Mouse (Mus musculus) intestine, embryonic 14.5 days (tissue): ENCODE measurements at regions not wholly inside any gene's neighbourhood (a gene's known extent, or its start where the extent isn't known, plus 50 kb on each side); places are given as distances from the start of the nearest gene placed in this dataset.
"Not testable (repeated sequence)": the region's sequence is repeated elsewhere in the genome, so short reads cannot be mapped to it uniquely, and the experiment has no call there.

Experiments
- ATAC-seq: fragments of 200-750 bp; cut with Nextera tagmentation; replicated peaks from 2 replicates; pipeline ENCODE4 v1.8.0; 2017; ENCODE audit warnings: low read depth, moderate number of reproducible peaks, moderate TSS enrichment, moderate library complexity; ENCODE audit not compliant: low FRiP score, low TSS enrichment
- DNase-seq: peaks from one replicate; pipeline ENCODE4 v3.0.0-alpha.2; 2018; ENCODE audit warnings: low spot score
- H3K27ac ChIP-seq: fragments of 300-500 bp; sonication (generic); 2 replicates; pipeline ENCODE4 v1.5.1; 2014; ENCODE audit warnings: low read depth, mild to moderate bottlenecking, control low read depth
- H3K27me3 ChIP-seq: fragments of 300-500 bp; sonication (generic); replicated peaks from 2 replicates; pipeline ENCODE4 v1.6.1; 2014; ENCODE audit warnings: low read length, control low read depth; ENCODE audit not compliant: control insufficient read depth, insufficient read depth
- H3K36me3 ChIP-seq: fragments of 300-500 bp; sonication (generic); 2 replicates; pipeline ENCODE4 v1.6.1; 2014; ENCODE audit warnings: low read length, control low read depth; ENCODE audit not compliant: control insufficient read depth, insufficient read depth
- H3K4me1 ChIP-seq: fragments of 300-500 bp; sonication (generic); replicated peaks from 2 replicates; pipeline ENCODE4 v1.6.1; 2014; ENCODE audit warnings: low read length, control low read depth, mixed read lengths; ENCODE audit not compliant: control insufficient read depth, insufficient read depth
- H3K4me2 ChIP-seq: fragments of 300-500 bp; sonication (generic); 2 replicates; pipeline ENCODE4 v1.6.1; 2014; ENCODE audit warnings: low read length
- H3K4me3 ChIP-seq: fragments of 300-500 bp; sonication (generic); 2 replicates; pipeline ENCODE4 v1.5.1; 2014; ENCODE audit warnings: low read depth, low read length, control low read depth, mixed read lengths
- H3K9ac ChIP-seq: fragments of 300-500 bp; sonication (generic); 2 replicates; pipeline ENCODE4 v1.6.1; 2014; ENCODE audit warnings: mild to moderate bottlenecking, low read length
- H3K9me3 ChIP-seq: fragments of 300-500 bp; sonication (generic); 2 replicates; pipeline ENCODE4 v1.6.1; 2016; ENCODE audit warnings: low read length, control low read depth; ENCODE audit not compliant: control insufficient read depth
- WGBS: fragments of 180-500 bp; shearing (Covaris S2); extraction: QIAGEN DNeasy Blood & Tissue Kit; methylation state at CpG from one replicate; pipeline ENCODE4 v1.1.7; 2014; 5-methylcytosine and 5-hydroxymethylcytosine counted together

DNA sequence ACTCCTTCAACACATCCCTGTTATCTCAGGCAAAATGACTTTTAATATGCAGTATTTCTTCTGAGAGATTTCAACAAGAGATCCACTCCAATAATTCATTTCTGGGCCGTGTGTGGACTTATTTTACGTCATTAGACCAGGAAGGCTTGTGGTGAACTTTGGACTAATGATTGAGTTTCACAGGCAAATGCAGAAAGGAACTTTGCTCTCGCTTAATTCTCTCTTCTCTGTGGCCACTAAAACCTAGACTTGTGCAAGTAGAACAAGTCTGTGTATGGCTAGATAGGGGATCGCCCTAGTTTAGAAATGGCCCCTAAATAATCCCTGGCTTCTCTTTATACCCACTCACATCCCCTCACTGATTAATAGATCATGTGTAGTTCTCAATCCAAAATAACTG is 50.6 kb upstream of the Ppp1r12a start:
- Histone ChIP-seq H3K4me2 (no peak overlapping the region), H3K36me3 (no peaks in the 10 kb centered on the region), H3K9ac (no peak overlapping the region), H3K27ac (no peak overlapping the region), H3K4me1 (no peaks in the 10 kb centered on the region; the same call in 1 of the 2 replicates), H3K27me3 (no peaks in the 10 kb centered on the region), H3K9me3 (0 out of 2 replicates have a peak, but pooled peaks cover 5% of the 10 kb centered on the region), H3K4me3 (no peak overlapping the region)
- 78% methylated on average over 4 of the region's 4 CpGs for WGBS
- DNase-seq (no peak), ATAC-seq (no peak)

DNA sequence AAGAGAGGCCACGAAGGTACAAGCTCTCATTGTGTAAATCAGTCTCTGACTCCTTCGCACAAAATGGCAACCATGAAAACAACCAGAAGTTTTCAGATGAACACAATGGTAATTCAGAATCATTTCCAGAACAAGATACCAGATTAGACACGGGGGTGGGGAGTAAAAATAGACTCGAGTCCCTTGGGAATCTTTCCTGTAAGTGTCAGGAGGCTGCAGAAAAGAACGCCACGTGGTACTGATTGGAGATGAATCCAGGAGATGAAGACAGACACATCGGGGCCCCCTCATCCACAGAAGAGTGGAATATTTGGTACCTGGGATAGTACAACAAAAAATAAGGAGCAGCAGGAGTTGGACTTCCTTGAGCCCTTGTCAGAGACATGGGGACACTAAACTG is 51.1 kb upstream of the Ppp1r12a start:
- H3K9me3 ChIP-seq, result 0 out of 2 replicates have a peak, but pooled peaks cover 5% of the 10 kb centered on the region
- H3K4me2 ChIP-seq, result no peak overlapping the region
- H3K27me3 ChIP-seq, result no peaks in the 10 kb centered on the region
- H3K9ac ChIP-seq, result no peak overlapping the region
- H3K36me3 ChIP-seq, result no peaks in the 10 kb centered on the region
- DNase-seq, result no peak
- ATAC-seq, result no peak
- H3K4me3 ChIP-seq, result no peak overlapping the region
- H3K4me1 ChIP-seq, result no peaks in the 10 kb centered on the region; the same call in 1 of the 2 replicates
- 77% methylated on average over 7 of the region's 7 CpGs for WGBS
- H3K27ac ChIP-seq, result no peak overlapping the region

DNA sequence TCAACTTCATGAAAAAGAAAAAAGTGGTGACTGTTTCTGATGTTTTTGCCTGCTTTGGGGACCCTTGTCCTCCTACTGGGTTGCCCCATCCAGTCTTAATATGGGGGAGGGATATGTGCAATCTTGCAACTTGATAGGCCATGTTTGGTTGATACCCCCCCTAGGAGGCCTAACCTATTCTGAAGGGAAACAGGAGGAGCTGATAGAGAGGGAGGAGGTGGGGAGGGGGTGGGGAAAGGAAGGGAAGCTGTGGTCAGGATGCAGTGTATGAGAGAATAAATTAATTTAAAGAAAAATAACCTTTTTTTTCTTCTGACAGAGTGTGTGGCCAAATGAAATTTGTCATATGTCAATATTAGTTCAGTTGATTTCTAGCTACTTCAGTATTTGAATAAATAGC is 51.8 kb upstream of the Ppp1r12a start:
- H3K36me3 ChIP-seq, result no peaks in the 10 kb centered on the region
- no peak overlapping the region for H3K4me3 ChIP-seq
- H3K27me3 ChIP-seq, result no peaks in the 10 kb centered on the region
- ATAC-seq (no peak), DNase-seq (no peak)
- H3K4me2 ChIP-seq, result no peak overlapping the region
- no peaks in the 10 kb centered on the region; the same call in 1 of the 2 replicates for H3K4me1 ChIP-seq
- 0 out of 2 replicates have a peak, but pooled peaks cover 5% of the 10 kb centered on the region for H3K9me3 ChIP-seq
- H3K27ac ChIP-seq, result no peak overlapping the region
- no peak overlapping the region for H3K9ac ChIP-seq

DNA sequence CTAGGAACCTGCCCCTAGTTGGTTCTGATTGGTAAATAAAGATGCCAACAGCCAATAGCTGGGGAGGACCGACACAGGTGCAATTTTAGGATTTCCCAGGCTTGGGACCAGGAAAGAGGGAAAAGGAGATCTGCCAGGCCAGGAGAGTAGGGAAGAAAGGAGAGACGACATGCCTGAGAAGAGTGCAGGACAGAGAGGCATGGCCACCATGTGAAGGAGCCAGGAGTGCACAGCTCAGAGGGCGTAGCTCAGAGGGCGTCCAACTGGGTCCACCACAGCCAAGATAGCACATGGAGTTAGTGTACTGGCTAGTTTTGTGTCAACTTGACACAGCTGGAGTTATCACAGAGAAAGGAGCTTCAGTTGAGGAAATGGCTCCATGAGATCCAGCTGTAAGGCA is 53.5 kb upstream of the Ppp1r12a start:
- H3K4me3 ChIP-seq, H3K27me3 ChIP-seq, DNase-seq, H3K9ac ChIP-seq, H3K27ac ChIP-seq, H3K9me3 ChIP-seq, H3K36me3 ChIP-seq, H3K4me1 ChIP-seq, ATAC-seq, H3K4me2 ChIP-seq: not testable (repeated sequence)
- WGBS, result 80% methylated on average over 4 of the region's 4 CpGs

DNA sequence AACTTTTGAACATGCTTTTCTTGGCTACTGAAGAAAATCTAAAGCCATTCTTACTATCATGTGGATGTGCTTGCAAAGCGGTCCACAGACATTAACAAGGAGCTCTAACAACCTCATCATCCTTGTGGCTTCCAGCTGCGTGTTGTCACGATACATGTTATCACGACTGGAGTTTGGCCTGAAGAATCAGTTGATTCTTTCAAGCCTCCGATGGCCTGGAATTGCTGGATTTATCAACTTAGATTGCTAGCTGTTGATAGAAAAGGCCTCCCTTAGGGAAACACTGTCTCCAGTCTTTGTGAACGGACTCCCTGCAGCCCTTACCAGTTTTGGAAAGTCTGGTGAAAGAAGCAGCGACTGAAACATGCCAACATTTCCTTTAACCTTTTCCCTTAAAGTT is 60.5 kb upstream of the Ppp1r12a start:
- DNase-seq (no peak), ATAC-seq (no peak)
- Histone ChIP-seq H3K4me2 (no peak overlapping the region), H3K4me3 (no peak overlapping the region), H3K27ac (no peak overlapping the region), H3K36me3 (no peaks in the 10 kb centered on the region), H3K4me1 (no peaks in the 10 kb centered on the region), H3K27me3 (no peaks in the 10 kb centered on the region), H3K9me3 (no peaks in the 10 kb centered on the region), H3K9ac (no peak overlapping the region)
- 69% methylated on average over 7 of the region's 7 CpGs for WGBS

DNA sequence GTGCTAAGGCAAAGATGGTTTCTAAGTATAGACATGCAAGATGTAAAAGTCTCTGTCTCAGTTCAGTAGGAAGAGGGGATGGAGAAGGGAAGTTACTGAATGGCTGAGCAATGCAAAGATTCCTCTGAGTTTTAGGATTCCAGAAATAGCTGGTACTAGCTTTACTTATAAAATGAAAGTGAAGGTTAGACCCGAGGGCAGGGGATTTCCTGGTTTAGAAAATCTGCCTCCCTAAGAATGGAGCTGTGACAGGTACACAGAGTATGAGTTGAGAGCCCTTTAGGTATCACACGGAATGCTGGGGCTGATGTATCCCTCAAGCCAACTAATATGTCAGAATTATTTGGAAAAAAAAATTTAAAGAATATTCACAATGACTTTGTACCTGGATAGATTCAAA is 69.0 kb upstream of the Ppp1r12a start:
- 59% methylated on average over 2 of the region's 2 CpGs for WGBS
- no peak for ATAC-seq
- Histone ChIP-seq H3K4me1 (peaks cover 16% of the 10 kb centered on the region; the same call in 1 of the 2 replicates), H3K27me3 (no peaks in the 10 kb centered on the region), H3K36me3 (no peaks in the 10 kb centered on the region), H3K4me2 (no peak overlapping the region), H3K27ac (no peak overlapping the region), H3K4me3 (no peak overlapping the region), H3K9me3 (no peaks in the 10 kb centered on the region), H3K9ac (no peak overlapping the region)
- no peak for DNase-seq

DNA sequence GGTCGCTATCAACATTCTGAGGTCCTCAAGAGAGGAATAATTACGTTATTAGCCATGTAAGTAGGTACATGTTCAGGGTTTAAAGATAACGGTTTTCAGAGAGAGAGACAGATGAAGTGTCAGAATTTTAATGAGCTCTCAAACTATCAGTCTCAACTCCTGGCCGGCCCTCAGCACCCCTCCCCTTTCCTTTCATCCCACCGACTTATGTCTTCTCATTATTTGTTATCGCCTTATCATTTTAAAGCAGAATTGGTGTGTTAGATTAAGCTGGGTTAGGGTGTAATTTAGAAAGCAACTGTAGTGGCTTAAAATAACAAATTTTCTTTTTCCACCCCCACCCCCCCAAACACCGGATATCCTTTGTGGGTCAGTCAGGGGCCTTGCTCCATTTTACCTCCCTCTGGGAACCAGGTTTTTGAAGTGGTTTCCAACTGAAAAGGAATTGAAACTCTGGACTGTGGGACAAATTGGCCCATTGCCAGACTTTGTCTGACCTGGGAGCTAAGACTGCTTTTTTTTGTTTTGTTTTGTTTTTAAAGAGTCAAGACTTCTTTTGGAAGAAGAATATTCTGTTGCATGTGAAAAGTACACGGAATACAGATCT is 72.5 kb upstream of the Ppp1r12a start:
- peak overlapping the region; percentile 58; the same call in 1 of the 2 replicates for H3K27ac ChIP-seq
- DNase-seq (no peak), ATAC-seq (0 out of 2 replicates have a peak, but pooled peaks have one; percentile 19)
- H3K9me3 ChIP-seq, result no peaks in the 10 kb centered on the region
- peaks cover 16% of the 10 kb centered on the region; the same call in 1 of the 2 replicates for H3K4me1 ChIP-seq
- no peaks in the 10 kb centered on the region for H3K27me3 ChIP-seq
- H3K36me3 ChIP-seq, result no peaks in the 10 kb centered on the region
- no peak overlapping the region for H3K4me3 ChIP-seq
- H3K4me2 ChIP-seq, result no peak overlapping the region
- H3K9ac ChIP-seq, result no peak overlapping the region
- 59% methylated on average over 8 of the region's 8 CpGs for WGBS

DNA sequence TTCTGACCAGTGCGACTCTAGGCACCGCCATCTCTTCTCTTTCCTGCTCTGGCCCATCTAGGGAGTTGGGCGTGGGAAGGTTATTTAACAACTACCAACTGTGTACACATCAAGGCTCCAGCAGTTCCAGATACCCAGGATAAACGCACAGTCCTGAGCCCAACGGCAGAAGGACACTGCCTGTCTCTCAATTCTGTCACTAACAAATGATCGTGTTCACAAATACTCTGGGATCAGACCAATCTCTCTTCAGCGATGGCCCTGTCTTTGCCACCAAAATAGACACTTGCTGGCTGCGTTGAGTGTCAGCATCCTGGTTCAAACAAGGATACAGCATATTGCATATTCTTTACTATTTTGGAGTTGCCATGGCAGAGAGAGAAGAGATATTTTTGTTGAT is 73.1 kb upstream of the Ppp1r12a start:
- no peak overlapping the region for H3K9ac ChIP-seq
- ATAC-seq (no peak), DNase-seq (peak; percentile 63)
- peaks cover 16% of the 10 kb centered on the region; the same call in 1 of the 2 replicates for H3K4me1 ChIP-seq
- WGBS, result 45% methylated on average over 8 of the region's 8 CpGs
- H3K27me3 ChIP-seq, result no peaks in the 10 kb centered on the region
- no peak overlapping the region for H3K4me3 ChIP-seq
- no peaks in the 10 kb centered on the region for H3K9me3 ChIP-seq
- peak overlapping the region; percentile 1; the same call in 1 of the 2 replicates for H3K4me2 ChIP-seq
- H3K36me3 ChIP-seq, result no peaks in the 10 kb centered on the region
- peak overlapping the region; percentile 58 for H3K27ac ChIP-seq

DNA sequence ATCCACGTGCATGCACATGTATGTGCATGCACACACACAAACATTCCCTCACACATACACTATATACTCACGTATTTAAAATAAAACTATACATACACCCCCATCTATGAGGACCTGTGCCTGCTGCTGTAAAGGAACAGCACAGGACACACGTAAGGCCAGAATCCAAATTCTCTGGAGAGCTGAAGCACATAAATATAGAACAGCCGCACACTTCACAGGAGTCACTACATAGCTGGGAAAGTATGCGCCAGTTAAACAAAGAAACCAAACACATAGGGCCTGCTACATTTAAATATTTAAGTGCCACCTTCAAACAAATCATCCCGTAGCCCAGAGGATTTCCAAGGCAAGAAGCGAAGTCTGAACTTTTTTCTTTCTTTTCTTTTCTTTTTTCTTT is 73.8 kb upstream of the Ppp1r12a start:
- peak overlapping the region; percentile 58 for H3K27ac ChIP-seq
- ATAC-seq, result no peak
- no peaks in the 10 kb centered on the region for H3K27me3 ChIP-seq
- 0 out of 2 replicates have a peak overlapping the region, but pooled peaks have one; percentile 8 for H3K9ac ChIP-seq
- no peak for DNase-seq
- H3K36me3 ChIP-seq, result no peaks in the 10 kb centered on the region
- H3K9me3 ChIP-seq, result no peaks in the 10 kb centered on the region
- H3K4me3 ChIP-seq, result no peak overlapping the region
- H3K4me2 ChIP-seq, result peak overlapping the region; percentile 1; the same call in 1 of the 2 replicates
- 39% methylated on average over 7 of the region's 7 CpGs for WGBS
- peaks cover 16% of the 10 kb centered on the region; the same call in 1 of the 2 replicates for H3K4me1 ChIP-seq
